Mouse (Mus musculus) ES-E14 (cell line): ENCODE measurements around the gene Fkbp8. TPM values are rescaled to one million over a fixed set of nuclear protein-coding genes. Genes with fewer than 3 reads are reported as not detected.

Source experiments
- DNase-seq: peaks from one replicate; pipeline ENCODE4 v3.0.0-alpha.2; 2013; ENCODE audit warnings: low read depth, low spot score
- H3K27ac ChIP-seq: 2 replicates; pipeline ENCODE4 v1.5.1; 2012; ENCODE audit warnings: low read depth, mild to moderate bottlenecking, low read length, moderate library complexity, mixed read lengths; ENCODE audit not compliant: poor library complexity, insufficient read depth, severe bottlenecking
- H3K36me3 ChIP-seq: 2 replicates; pipeline ENCODE4 v1.6.1; 2012; ENCODE audit warnings: mild to moderate bottlenecking, low read length, moderate library complexity, mixed read lengths; ENCODE audit not compliant: control insufficient read depth, poor library complexity, insufficient read depth, severe bottlenecking
- H3K4me1 ChIP-seq, 2 experiments: fragments of 150-350 bp in 1 of 2; sonication (generic) in 1 of 2; 2 replicates each; pipeline ENCODE4 v1.6.1; 2012; ENCODE audit warnings: low read length in 2 of 2, mild to moderate bottlenecking in 1 of 2, mixed read lengths in 1 of 2; ENCODE audit not compliant: control insufficient read depth in 2 of 2, insufficient read depth in 2 of 2, poor library complexity in 1 of 2
- H3K4me3 ChIP-seq, 2 experiments: fragments of 150-350 bp in 1 of 2; sonication (generic) in 1 of 2; 2 replicates each; pipeline ENCODE4 v1.5.1; 2012; ENCODE audit warnings: low read length in 2 of 2, low read depth in 1 of 2, mild to moderate bottlenecking in 1 of 2, mixed read lengths in 1 of 2; ENCODE audit not compliant: insufficient read depth in 1 of 2, poor library complexity in 1 of 2, severe bottlenecking in 1 of 2
- H3K9ac ChIP-seq: 2 replicates; pipeline ENCODE4 v1.6.1; 2012; ENCODE audit warnings: low read depth, mild to moderate bottlenecking, low read length, mixed read lengths; ENCODE audit not compliant: poor library complexity, insufficient read depth, severe bottlenecking
- H3K9me3 ChIP-seq: fragments of 150-350 bp; sonication (generic); 2 replicates; pipeline ENCODE4 v1.6.1; 2012; ENCODE audit warnings: low read depth, mild to moderate bottlenecking, low read length; ENCODE audit not compliant: control insufficient read depth, insufficient read depth
- CHD2 ChIP-seq: IDR thresholded peaks from 2 replicates; pipeline ENCODE4 v1.6.1; 2014; ENCODE audit warnings: mild to moderate bottlenecking, low read depth, low read length, inconsistent platforms
- HCFC1 ChIP-seq: IDR thresholded peaks from 2 replicates; pipeline ENCODE4 v1.6.1; 2012; ENCODE audit warnings: low read length, inconsistent platforms, borderline replicate concordance; ENCODE audit not compliant: insufficient read depth
- MAFK ChIP-seq: IDR thresholded peaks from 2 replicates; pipeline ENCODE4 v1.6.1; 2014; ENCODE audit warnings: mild to moderate bottlenecking, low read depth, low read length, inconsistent platforms; ENCODE audit not compliant: insufficient read depth
- ZC3H11A ChIP-seq: IDR thresholded peaks from 2 replicates; pipeline ENCODE4 v1.6.1; 2012; ENCODE audit warnings: low read depth, mild to moderate bottlenecking, inconsistent platforms, low read length, borderline replicate concordance
- ZNF384 ChIP-seq: IDR thresholded peaks from 2 replicates; pipeline ENCODE4 v1.6.1; 2012; ENCODE audit warnings: low read depth, low read length, inconsistent platforms
- in situ Hi-C, 2 experiments: fragments of 600-800 bp; cut with MboI; formaldehyde crosslinking; loops; one replicate each; pipeline ENCODE4 v1.15.1; 2025; ENCODE audit warnings: low sequenced_read_pairs in 2 of 2, inconsistent platforms in 1 of 2; ENCODE audit not compliant: unreplicated experiment in 2 of 2
- total RNA-seq: library from RNA; depleted of rRNA; stranded (reverse); fragments of 300-350 nt; gene quantifications from 2 replicates; pipeline ENCODE4 v1.2.3, GENCODE M21; 2012

Fkbp8 gene
- total RNA-seq, 1 experiment = 252 TPM

GRCm38 (mm10) chr8:70504851-70505250 lies 22.7 kb upstream of the Fkbp8 start:
- in situ Hi-C loops = no loop called here
- Histone ChIP-seq H3K4me1 (peaks cover 7 to 17% of the 10 kb centered on the region in 2 experiments; a peak in 2 of 4 replicates), H3K36me3 (peaks cover 30% of the 10 kb centered on the region)

GRCm38 (mm10) chr8:70505698-70506327 lies 21.7 kb upstream of the Fkbp8 start:
- peaks cover 4 to 13% of the 10 kb centered on the region in 2 experiments; a peak in 2 of 4 replicates for H3K4me1 ChIP-seq

More at GRCm38 (mm10) chr8:70504851-70505250, 22.7 kb upstream of the Fkbp8 start:
- Histone ChIP-seq H3K4me3 (no peak overlapping the region), H3K9me3 (no peaks in the 10 kb centered on the region), H3K9ac (no peak overlapping the region), H3K27ac (no peak overlapping the region)
- no peak for DNase-seq
- TF ChIP-seq HCFC1 = no peak
- TF ChIP-seq ZC3H11A = 0 out of 2 replicates have a peak, but pooled peaks have one; percentile 5

GRCm38 (mm10) chr8:70506328-70507026 lies 21.0 kb upstream of the Fkbp8 start, which contains the start of gene Rex1bd:
Gene Rex1bd (minus strand): TSS chr8:70506752.
- Histone ChIP-seq H3K27ac (peak within 1 kb of the TSS; percentile 88), H3K4me3 (peak within 1 kb of the TSS; percentile 89 to 92), H3K4me1 (peaks cover 0 to 11% of the 10 kb centered on the region in 2 experiments; a peak in 1 of 4 replicates), H3K36me3 (peaks cover 30% of the 10 kb centered on the region), H3K9ac (peak within 1 kb of the TSS; percentile 91), H3K9me3 (no peaks in the 10 kb centered on the region)
- TF ChIP-seq HCFC1 (peak; percentile 53), ZC3H11A (no peak), ZNF384 (peak; percentile 98), MAFK (peak; percentile 81), CHD2 (no peak)
- peak; percentile 97 for DNase-seq
- in situ Hi-C loops = no loop called here

More at GRCm38 (mm10) chr8:70505698-70506327, 21.7 kb upstream of the Fkbp8 start:
- Histone ChIP-seq H3K36me3 (peaks cover 30% of the 10 kb centered on the region), H3K27ac (no peak overlapping the region), H3K9me3 (no peaks in the 10 kb centered on the region), H3K4me3 (peak overlapping the region; percentile 89 to 92), H3K9ac (peak overlapping the region; percentile 51)
- no peak for TF ChIP-seq HCFC1
- TF ChIP-seq CHD2 = no peak
- no peak for TF ChIP-seq ZC3H11A
- no peak for TF ChIP-seq MAFK
- no peak for TF ChIP-seq ZNF384
- no peak for DNase-seq
- in situ Hi-C loops = no loop called here

GRCm38 (mm10) chr8:70507027-70507393 lies 20.5 kb upstream of the Fkbp8 start:
- DNase-seq = no peak
- H3K4me1 ChIP-seq = peaks cover 0 to 11% of the 10 kb centered on the region in 2 experiments; a peak in 1 of 4 replicates
- TF ChIP-seq ZC3H11A = no peak
- TF ChIP-seq CHD2 = no peak
- TF ChIP-seq MAFK = no peak
- TF ChIP-seq HCFC1 = no peak
- TF ChIP-seq ZNF384 = no peak
- H3K9ac ChIP-seq = peak overlapping the region; percentile 42; the same call in 1 of the 2 replicates
- H3K27ac ChIP-seq = peak overlapping the region; percentile 62; the same call in 1 of the 2 replicates
- in situ Hi-C loops = no loop called here
- peaks cover 30% of the 10 kb centered on the region for H3K36me3 ChIP-seq
- H3K4me3 ChIP-seq = peak overlapping the region; percentile 26 to 89; a peak in 3 of 4 replicates
- H3K9me3 ChIP-seq = no peaks in the 10 kb centered on the region
